Mouse (Mus musculus) heart, postnatal 25 days (tissue): ENCODE measurements at regions not wholly inside any gene's neighbourhood (a gene's known extent, or its start where the extent isn't known, plus 50 kb on each side); places are given as distances from the start of the nearest gene placed in this dataset.

ENCODE experiments used
- DNase-seq: peaks from one replicate; pipeline ENCODE4 v3.0.0; 2022; ENCODE audit warnings: low spot score
- intact Hi-C: fragments of 180-260 bp; cut with DNase I; formaldehyde crosslinking; loops from one replicate; pipeline ENCODE4 v1.15.1; 2025

DNA sequence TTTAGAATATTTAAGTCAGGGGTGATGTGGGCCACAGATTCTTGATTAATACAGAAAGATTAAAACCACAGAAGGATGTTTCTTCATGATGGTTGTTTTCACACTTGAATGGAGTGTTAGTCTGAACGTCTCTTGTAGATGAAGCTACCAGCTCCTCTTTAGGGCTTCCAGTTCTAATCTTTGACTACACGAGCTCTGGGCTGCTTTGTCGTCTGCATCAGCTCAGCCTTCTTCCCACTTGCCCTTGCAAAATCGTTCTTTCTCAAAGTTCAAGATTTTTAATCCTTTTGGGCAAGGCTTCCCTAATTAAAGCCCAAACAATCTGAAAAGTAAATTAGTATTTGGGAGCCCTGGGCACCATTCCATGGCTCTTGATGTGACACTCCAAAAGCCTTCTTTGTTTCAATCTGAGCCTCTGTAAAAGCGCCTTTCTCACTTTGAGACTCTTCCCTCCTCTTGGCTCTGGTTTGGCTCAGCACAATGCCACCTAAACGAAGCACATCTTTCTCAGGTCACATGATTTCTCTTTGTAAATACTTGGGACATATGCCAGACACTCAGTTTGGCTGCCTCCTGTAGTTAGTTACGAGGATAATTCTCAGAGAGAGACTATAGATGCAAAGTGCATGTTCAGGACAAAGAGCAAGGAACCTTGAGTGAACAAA, 238.6 kb upstream of the Mpped2 start:
- no peak for DNase-seq
- intact Hi-C loops: no loop called here

DNA sequence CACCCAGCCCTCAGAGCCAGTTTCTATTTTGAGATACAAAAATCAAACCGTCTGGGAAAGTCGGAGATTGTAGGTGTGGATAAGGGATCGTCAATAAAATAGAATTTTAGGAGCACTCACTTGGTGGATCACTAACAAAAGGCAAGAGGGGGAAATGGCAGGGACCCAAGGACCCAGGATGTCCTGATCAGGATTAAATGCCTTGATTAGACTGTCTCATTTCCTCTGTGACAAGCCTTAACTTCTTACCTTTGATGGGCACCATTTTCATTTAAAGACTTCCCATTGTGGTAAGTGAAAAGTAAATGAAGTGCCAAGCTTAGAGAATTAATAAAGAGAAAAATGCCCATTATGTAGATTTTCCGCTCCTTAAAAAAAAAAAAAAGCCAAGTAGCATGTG, 238.0 kb upstream of the Mpped2 start:
- intact Hi-C loops: no loop called here
- no peak for DNase-seq

DNA sequence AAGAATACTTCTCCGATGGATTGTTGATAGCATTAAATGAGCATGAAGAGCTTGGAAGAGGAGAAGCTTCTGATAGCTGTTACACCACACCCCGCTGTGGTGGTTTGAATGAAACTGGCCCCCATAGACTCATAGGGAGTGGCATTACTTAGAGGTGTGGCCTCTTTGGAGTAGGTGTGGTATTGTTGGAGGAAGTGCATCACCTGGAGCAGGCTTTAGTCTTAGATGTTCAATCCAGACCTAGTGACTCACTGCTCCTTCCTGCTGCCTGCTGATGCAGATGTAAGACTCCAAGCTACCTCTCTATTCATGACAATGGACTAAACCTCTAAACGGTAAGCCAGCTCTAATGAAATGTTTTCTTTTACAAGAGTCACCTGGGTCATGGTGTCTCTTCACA, 237.1 kb upstream of the Mpped2 start:
- intact Hi-C loops: no loop called here
- no peak for DNase-seq

DNA sequence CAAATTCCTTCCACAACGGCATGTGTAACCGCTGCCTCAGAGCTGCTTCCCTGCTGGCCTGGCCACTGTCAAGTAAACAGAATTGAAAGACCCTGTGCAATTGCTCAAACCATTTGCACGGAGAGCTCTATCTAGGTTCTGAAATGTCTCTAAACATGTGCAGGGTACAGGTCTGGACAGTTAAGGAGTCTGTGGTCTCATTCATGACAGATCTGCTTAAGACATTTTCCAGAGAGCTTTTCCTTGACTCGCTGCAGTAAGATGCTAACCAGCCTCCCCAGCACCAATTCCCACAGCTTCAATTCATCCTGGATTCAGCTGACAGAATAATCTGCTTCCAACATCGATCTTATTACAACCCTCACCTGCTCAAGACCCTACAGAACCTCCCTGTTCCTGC, 235.1 kb upstream of the Mpped2 start:
- DNase-seq: no peak
- intact Hi-C loops: no loop called here

DNA sequence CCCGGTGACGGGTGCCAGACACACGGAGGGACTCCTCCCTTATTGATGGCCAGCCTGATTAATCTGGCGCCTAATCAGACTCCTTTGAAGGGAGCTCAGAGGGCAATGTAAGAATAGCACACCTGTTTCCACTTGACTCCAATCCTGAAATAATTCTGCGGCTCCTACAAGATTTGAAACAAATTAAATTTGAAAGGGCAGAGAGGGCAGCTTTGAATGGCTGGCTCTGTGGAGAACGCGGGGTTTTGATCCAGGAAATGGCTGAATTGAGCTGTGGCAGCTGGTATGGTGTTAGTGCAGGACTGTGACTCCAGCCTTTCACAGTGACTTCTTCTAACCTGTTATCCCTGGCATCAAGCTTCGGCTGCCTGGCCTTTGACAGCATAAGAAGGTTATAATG, 232.0 kb upstream of the Mpped2 start:
- no peak for DNase-seq
- intact Hi-C loops: no loop called here

DNA sequence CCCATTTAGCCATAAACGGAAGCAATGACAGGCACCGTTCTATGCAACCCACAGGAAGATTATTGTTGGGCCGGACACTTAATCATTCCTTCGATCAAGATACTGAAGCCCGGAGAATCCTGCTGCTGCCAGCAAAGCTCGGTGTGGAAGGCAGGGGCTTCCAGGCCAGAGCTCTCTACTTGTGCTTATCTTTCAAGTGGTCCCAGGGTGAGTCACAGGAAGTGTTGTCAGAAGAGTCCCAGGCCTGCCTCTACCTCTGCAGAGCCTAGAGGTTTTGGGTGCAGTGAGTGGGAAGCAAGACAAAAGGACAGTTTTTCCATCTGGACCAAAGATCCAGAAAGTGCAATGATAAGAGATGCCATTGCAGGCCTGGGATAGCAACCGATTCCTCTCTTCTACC, 231.6 kb upstream of the Mpped2 start:
- intact Hi-C loops: no loop called here

DNA sequence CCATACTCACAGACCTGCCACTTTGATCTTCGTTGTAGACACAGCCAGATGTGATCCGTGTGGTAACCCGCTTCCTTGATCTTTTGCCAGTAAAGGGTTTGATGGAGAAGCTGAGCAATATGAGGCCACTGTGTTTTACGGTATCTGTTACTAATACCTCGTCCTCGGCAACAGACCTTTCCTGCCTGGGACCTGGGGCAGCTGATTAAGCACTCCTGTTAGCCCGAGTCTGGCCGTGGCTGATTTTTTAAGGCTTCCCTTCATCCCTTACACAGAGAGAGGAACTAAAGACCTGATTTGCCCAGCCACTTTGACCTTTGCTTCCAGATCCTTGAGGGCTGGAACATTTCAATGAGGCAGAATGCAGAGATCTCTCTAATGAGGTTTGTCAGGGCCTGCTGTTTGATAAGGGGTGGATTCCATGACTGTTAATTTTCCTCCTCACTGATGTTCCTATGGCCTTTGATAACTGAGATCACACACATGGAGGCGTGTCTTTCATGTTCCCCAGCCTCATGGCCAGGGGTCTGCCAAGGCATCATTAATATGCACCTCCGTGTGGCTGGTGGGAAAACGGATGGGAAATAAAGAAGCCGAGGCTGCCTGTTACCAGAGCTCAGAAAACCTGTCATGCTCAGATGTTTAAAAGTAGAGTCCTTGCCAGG, 231.0 kb upstream of the Mpped2 start:
- intact Hi-C loops: no loop called here
- DNase-seq: no peak

More for the DNA sequence above, 231.6 kb upstream of the Mpped2 start:
- no peak for DNase-seq

DNA sequence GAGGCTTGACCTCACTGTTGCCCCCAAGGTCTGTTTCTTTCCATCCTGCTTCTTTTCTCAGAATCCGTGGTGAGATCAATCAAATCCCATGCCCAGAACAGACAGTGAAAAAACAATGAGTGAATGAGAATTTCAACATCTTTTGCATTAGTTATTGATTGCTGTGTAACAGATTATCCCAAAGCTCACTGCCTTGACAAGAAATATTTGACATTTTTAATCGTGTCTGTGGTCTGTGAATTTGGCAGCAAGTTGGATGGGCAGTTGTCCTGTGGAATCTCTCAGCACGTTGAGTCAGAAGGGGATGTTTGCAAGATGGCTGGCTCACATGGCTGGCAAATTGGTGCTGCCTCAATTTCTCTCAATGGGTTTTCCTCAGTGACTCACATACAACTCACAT, 228.0 kb upstream of the Mpped2 start:
- no peak for DNase-seq
- intact Hi-C loops: no loop called here

DNA sequence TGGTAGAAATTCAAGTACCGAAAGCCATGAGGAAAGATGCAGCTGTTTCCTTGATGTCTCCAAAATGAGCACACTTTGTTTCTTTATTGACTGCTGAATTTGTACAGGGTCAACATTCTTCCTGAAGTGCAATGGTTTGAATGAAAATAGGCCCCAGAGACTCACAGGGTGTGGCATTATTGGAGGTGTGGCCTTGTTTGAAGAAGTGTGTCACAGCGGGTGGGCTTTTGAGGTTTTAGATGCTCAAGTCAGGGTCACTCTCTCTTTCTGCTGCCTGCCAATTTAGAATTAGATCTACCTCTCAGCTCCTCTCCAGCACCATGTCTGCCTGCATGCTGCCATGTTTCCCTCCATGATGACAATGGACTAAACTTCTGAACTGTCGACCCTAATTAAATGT, 227.2 kb upstream of the Mpped2 start:
- DNase-seq: no peak
- intact Hi-C loops: no loop called here

DNA sequence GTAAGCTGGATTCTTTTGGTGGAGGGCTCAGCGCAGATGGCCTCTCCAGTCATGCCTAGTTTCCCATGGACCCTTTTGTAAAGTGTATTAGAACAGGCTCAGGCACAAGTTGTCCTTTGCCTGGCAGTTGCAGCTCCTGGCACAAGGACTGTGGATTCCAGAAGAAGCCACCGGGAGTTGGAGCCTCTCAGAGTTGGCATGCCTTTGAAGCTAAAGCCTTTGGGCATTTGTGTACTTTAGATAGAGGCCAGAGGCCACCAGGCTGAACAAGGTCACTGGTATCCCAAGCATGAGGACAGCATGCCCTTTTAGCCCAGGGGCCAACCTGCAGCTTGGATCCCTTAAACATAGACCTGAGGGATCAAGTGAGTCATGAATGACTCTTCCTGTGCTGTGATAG, 223.9 kb upstream of the Mpped2 start:
- DNase-seq: no peak
- intact Hi-C loops: no loop called here

DNA sequence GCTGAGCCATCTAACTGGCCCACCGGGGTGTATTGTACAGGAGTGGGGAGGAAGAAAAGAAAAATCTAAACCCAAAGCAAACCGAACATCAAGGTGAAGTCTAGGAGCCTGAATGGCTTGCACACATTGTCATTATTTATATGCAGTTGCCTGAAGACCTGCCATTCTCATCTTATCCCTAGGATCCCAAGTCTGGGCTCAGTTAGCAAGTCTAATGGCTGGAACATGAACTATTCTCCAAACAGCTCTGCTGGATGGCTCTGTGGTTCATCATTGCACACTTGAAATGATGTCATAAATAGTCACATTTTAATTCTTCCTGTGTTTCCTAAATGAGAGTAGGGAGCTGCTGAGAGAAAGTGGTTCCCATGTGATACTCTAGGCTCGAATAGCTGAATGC, 219.6 kb upstream of the Mpped2 start:
- no peak for DNase-seq
- intact Hi-C loops: no loop called here

DNA sequence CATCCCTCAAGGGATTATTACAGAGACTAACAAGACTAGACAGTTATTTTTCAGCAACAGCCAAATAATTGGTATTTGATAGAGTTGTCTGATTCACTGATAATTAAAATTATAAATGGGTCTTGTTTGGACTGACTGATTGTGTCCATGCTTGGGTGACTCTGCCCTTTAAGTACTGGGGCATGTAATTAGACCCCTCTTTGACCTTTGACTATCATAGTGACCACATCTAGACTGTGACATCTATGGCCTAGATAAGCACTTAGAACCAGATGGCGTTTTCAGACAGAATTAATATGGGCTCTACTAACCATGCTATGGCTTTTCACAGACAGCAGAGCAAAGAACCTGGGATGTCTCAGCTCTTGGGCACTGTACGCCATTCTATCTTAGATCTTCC, 215.1 kb upstream of the Mpped2 start:
- intact Hi-C loops: no loop called here
- DNase-seq: no peak

DNA sequence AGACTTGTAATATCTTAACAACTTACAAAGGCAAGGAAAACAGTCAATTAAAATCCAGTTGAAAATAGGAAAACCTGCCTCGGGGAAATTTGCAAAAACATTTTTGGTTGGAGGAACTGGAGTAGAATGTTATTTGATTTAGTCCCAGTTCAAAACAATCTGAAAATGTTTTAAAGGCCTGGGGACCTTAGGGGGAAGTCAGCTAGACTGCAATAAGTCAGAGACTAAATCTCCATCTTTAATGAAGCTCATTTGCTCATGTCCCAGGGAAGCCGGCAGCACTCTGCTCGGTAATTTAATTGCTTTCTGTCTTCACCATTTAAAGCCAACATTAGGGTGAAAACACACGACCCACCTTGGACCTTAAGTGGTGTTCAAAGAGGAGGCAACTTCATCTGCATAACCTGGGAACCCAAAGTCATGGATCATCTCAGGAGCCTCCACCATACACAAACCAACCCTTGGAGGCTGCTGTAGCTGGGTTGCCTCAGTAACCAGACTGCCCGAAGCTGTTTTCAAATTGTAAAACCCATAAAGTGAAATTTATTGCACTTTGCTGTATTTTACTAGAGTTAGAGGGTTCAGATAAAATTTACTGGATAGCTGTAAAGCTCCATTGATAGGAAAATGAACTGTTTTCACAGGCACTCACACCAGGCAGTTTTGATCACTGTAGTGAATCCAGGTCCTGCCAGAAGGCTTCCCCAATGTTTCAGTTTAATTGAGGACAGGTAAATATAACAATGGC, 205.6 kb upstream of the Mpped2 start:
- no peak for DNase-seq
- intact Hi-C loops: no loop called here

DNA sequence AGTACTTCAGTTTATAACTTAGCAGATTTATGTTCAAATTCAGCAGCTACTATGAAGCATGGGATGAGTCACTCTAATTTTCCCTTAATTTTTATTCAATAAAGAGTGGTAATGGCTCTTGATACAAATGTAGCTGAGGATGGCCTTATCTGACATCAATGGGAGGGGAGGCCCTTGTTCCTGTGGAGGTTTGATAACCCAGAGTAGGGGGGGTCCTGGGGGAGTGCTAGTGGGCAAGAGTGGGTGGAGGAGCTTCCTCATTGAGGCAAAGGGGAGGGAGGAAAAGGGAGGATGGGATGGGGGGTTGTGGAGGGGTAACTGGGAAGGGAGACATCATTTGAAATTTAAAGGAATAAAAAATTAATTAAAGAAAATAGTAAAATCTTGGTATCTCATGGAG, 194.3 kb upstream of the Mpped2 start:
- intact Hi-C loops: no loop called here
- no peak for DNase-seq

DNA sequence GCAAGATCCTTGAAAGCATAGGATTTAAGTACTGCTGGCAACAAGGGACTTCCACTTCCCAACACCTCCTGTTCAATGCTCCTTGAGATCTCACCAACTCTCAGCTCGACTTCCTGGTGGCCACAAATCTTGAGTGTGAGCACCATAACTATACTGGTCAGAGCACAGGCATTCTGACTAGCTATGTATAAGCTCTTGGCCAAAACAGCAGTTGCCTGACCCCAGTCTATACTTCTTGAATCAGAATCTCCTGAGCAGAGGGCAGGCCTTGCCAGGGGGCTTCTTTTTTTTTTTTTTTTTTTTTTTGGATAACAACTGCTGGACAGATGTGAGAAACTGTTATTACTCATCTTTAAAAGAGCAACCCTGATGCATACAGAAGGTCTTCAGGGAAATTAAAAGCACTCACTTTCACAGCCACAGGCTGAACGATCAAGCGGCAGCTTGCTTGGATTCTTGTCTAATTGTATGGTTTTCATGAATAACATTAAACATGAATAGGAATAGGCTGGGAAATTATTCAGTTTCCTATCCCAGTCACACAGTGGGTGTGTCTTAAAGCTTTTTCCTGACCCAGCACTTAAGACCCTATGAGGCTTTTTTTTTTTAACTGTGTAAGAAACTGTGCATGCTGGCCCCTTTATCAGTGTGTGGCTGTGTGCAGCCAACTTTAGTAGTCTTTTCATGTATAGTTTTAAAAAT, 193.7 kb upstream of the Mpped2 start:
- intact Hi-C loops: no loop called here
- DNase-seq: no peak

DNA sequence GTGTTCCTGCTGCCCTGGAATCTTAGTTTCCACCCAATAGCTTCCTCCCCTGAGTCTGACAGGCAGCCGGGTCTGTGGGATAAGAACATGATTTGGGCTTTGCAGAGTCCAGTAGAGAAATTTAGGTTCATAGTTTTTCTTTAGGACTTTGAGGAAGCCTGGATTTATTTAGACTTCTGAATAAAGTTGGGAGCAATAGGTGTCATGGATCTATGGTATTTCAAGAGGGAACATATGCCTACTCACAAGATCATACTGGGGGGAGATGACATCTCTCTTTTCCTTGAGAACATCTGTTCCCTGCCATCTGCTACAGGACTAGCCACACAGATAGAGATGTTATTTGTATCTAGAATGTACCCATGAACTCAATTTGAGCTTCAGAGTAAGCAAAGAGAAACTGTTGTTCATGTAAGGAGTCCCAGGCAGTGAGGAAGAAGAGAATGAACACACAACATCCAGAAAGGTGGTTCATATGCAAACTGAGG, 188.1 kb upstream of the Mpped2 start:
- no peak for DNase-seq
- intact Hi-C loops: no loop called here

DNA sequence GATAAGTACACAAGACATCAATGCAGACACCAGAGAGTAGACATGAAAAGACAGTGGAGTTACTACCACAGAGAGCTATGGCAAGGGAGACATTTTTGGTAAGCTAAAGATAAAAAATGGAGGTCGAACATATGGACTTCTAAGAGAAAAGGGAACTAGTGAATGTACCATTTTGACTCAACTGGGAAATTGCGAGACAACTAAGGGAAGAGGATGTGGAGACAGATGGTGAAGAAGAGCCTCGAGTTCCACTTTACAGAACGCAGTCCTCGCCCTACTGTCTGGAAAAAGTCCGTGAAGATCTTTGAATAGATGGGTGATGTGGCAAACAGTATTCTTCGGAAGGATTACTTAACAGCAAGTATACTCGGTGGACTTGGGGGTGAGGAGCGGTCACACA, 181.2 kb upstream of the Mpped2 start:
- intact Hi-C loops: no loop called here
- DNase-seq: no peak

DNA sequence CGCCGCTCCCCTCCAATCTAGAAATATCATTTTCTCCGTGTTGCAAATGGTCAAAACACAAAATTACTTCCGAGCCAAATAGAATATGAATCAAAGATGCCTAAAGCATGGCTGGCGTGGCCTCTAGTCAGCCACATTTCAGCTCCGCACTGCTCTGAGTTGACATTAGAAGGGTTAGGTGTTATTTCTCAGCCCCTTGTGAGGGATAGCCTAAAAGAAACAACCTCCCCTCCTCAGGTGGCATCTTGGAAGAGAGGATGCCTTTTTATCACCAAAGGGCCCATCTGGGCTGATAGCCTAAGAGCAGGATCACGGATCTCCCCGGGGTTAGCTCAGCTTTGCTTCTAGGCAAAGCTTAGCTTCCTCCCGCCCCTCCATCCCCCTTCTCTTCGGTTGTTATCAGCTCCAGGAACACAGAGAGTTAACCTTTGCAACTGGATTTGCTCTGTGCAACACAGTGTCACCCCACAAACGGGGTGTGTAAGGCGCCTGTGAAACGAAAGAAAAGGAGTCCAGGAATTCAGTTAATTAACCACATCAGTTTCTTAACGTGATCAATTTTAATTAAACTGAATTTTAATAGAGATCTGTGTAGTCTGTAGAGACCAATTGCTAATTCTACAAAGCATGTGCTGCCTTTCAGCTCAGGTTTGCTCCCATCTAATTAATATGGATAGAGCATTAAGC, 180.6 kb upstream of the Mpped2 start:
- no peak for DNase-seq
- intact Hi-C loops: no loop called here

DNA sequence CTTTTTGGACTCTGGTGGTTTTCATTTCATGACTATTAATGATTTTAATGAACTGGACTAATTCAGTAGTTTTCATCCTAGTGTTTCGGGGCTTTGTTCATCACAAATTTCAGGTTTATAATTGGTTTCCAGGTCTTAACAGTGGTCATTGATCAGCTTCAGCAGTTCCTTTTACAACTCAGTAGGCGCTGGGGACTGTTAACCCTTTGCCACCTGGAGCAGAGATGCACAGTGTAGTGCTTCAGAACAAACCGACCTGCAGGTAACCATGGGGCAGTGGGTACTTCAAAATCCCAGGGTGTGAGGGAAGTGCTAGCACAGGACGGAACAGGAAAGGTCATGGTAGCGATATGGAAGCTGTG, 180.1 kb upstream of the Mpped2 start:
- intact Hi-C loops: no loop called here
- no peak for DNase-seq

DNA sequence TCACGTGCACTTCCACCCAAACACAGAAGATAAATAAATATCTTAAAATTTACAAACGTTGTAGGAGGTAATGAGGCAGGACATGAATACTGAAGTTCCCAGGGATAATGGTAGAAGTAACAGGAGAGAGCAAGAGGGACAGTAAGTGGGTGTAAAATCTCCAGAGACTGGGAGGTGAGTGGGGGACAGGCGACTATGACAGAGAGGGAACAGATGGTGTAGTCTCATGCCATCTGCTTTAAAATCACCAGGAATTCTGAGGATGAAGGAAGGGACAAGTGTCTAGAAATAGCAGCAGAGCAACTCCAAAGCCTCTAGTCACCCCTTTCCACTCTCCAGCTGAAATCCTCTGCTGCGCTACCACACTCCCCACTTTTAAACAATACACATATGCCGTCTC, 175.8 kb upstream of the Mpped2 start:
- intact Hi-C loops: no loop called here
- DNase-seq: no peak
